Mouse (Mus musculus): Measurements from ENCODE around the gene Rpl19.

The Rpl19 gene

GRCm38 (mm10) chr11:98026570-98027296 lies at the start of gene Rpl19:
TSS of gene Rpl19 (plus strand) at chr11:98026710.
- DNase-seq (ENCODE audit: low spot score), result peak; percentile 92

- DNase-seq (ENCODE audit: low spot score), result no peak
Measured at GRCm38 (mm10) chr11:97977797-97978196, 48.7 kb upstream of the Rpl19 start.

- no peak for DNase-seq (ENCODE audit: low spot score)
Measured at GRCm38 (mm10) chr11:97978392-97978791, 48.1 kb upstream of the Rpl19 start.

GRCm38 (mm10) chr11:97979824-97980495 lies 46.5 kb upstream of the Rpl19 start:
- DNase-seq (ENCODE audit: low spot score), result no peak

GRCm38 (mm10) chr11:97980531-97980966 lies 46.0 kb upstream of the Rpl19 start:
- no peak for DNase-seq (ENCODE audit: low spot score)

- DNase-seq (ENCODE audit: low spot score), result no peak
Measured at GRCm38 (mm10) chr11:97982721-97983120, 43.8 kb upstream of the Rpl19 start.

- no peak for DNase-seq (ENCODE audit: low spot score)
Measured at GRCm38 (mm10) chr11:97983506-97983905, 43.0 kb upstream of the Rpl19 start.

- DNase-seq (ENCODE audit: low spot score), result no peak
Measured at GRCm38 (mm10) chr11:97983983-97984382, 42.5 kb upstream of the Rpl19 start.

- peak; percentile 41 for DNase-seq (ENCODE audit: low spot score)
Measured at GRCm38 (mm10) chr11:97985727-97986677, 40.5 kb upstream of the Rpl19 start, which contains the start of gene Plxdc1. TSS of gene Plxdc1 (minus strand) at chr11:97986444.

GRCm38 (mm10) chr11:97986738-97987465 lies 39.6 kb upstream of the Rpl19 start:
- no peak for DNase-seq (ENCODE audit: low spot score)

GRCm38 (mm10) chr11:97987551-97988526 lies 38.7 kb upstream of the Rpl19 start:
- peak; percentile 94 for DNase-seq (ENCODE audit: low spot score)

GRCm38 (mm10) chr11:97988530-97989096 lies 37.9 kb upstream of the Rpl19 start:
- DNase-seq (ENCODE audit: low spot score), result peak; percentile 86

- DNase-seq (ENCODE audit: low spot score), result peak; percentile 86
Measured at GRCm38 (mm10) chr11:97994539-97995100, 31.9 kb upstream of the Rpl19 start.

- no peak for DNase-seq (ENCODE audit: low spot score)
Measured at GRCm38 (mm10) chr11:97995564-97996288, 30.8 kb upstream of the Rpl19 start, which contains the start of gene Arl5c. TSS of gene Arl5c (minus strand) at chr11:97996181.

GRCm38 (mm10) chr11:97996691-97997090 lies 29.8 kb upstream of the Rpl19 start:
- DNase-seq (ENCODE audit: low spot score), result no peak

GRCm38 (mm10) chr11:97997387-97997960 lies 29.0 kb upstream of the Rpl19 start:
- DNase-seq (ENCODE audit: low spot score), result no peak

- DNase-seq (ENCODE audit: low spot score), result no peak
Measured at GRCm38 (mm10) chr11:97998074-97998793, 28.3 kb upstream of the Rpl19 start.
